Mouse (Mus musculus): ENCODE measurements around the gene Foxo3.
A peak's percentile ranks its signal among the peaks of the same experiment; 100 is the strongest.

Gene Foxo3

GRCm38 (mm10) chr10:42251203-42251602 lies 25.4 kb downstream of the Foxo3 start:
- no peak for DNase-seq (ENCODE audit: low read depth)

- no peak for DNase-seq (ENCODE audit: low read depth)
These were observed 26.6 kb downstream of the Foxo3 start for GRCm38 (mm10) chr10:42249965-42250364.

GRCm38 (mm10) chr10:42248644-42249043 lies 27.9 kb downstream of the Foxo3 start:
- no peak for DNase-seq (ENCODE audit: low read depth)

GRCm38 (mm10) chr10:42248156-42248555 lies 28.4 kb downstream of the Foxo3 start:
- DNase-seq (ENCODE audit: low read depth), result no peak

DNA sequence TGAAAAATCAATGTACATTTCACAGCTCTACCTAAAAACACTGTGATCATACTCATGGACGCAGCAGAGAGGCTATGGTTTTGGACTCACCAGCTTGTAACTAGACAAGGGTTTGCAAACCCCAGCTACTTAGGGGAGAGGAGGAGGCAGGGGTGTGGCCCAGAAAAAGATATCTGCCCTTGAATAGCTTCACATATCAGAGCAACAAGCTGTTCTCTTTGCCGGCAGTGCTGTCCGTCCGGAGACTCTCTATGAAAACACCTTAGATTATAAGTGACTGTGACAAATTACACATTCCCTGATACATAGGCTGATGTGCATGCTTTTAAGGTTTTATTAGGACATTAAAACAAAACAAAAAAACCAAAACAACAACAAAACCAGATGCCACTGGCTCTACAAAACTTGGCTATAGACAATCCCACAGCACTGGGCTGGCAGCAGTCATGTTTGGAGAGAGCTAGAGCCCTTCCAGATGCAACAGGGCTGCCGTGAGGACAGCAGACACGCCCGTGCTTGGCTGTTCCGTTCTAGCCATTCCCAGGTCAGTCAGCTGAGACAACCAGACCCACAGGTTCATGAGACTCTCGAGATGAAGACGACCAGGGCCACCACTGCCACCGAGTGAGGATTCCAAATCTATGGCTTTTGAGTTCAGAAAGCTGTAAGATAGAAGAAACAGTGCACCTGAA lies 29.3 kb downstream of the Foxo3 start:
- DNase-seq (ENCODE audit: low read depth), result no peak

- no peak for DNase-seq (ENCODE audit: low read depth)
These were observed 30.1 kb downstream of the Foxo3 start for GRCm38 (mm10) chr10:42246483-42246882.

GRCm38 (mm10) chr10:42245636-42246035 lies 30.9 kb downstream of the Foxo3 start:
- DNase-seq (ENCODE audit: low read depth), result no peak

DNA sequence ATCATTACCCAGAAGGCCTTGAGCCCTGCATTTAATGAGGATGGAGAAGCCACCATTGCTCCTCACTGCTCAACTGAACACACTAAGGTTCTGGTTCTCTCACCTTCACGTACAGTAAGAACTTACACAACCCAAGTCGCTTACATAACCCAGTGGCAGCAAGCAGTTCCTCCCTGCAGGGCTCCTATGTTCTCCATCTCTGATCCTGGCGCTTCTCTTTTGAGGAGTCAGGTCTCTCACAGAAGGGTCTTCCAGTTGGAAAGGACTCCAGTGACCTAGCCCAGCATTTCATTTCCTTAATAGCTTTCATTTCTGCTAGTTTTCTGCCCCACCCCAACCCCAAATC lies 31.3 kb downstream of the Foxo3 start:
- no peak for DNase-seq (ENCODE audit: low read depth)

DNA sequence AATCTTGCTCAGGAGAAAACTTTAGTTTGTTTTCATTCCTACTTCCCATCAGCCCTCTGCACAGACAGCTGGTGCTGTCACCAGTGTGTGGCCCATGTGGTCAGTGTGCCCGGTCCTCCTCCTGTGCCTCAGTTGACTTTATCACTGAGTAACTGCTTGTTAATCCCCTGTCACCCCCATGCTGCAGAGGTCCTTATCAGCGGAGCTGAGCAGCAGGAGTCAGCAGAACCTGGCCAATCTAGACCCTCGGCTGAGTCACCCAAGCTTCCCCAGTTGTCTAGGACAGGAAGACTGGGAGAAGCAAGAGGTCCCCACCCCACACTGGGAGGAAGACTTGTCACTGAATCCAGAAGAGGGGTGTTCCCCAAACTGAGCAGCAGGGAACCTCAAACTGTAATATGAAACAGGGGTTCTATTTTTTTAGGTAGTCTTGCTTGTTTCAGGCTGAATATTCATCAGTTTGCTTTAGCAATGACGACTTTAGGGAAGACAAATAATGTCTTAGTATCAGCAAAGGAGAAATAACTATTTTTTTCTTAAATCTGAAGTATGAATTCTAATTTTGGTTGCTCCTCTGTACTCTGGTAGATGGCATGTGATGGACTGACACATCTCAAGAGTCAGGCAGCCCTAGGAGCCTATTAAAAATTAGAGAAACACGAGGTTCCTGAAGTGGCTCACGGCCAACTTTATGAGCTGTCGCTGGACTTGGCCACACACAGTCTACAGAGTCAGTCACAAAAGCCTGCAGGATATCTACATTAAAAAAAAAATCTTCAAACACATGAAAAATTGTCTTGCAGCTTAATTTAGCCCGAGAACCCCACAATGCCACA lies 31.9 kb downstream of the Foxo3 start:
- DNase-seq (ENCODE audit: low read depth), result peak; percentile 78

DNA sequence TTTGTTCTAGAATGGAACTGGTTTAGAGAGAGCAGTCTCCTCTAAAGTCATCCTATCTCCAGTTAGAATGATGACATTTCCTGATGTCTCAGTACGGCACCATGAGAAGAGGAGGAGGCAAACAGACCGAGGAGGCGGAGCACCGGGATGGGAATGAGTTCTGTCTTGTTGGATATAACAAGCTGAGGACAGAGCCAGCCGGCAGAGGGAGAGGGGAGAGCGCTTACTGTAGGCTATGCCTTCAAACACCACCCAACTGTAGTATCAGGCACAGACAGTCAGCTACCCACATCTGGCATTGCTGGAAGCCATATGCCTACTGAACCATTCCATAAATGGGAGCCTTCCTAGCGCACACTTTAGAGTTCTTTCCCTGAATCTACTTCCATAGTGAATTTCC lies 32.6 kb downstream of the Foxo3 start:
- no peak for DNase-seq (ENCODE audit: low read depth)

DNA sequence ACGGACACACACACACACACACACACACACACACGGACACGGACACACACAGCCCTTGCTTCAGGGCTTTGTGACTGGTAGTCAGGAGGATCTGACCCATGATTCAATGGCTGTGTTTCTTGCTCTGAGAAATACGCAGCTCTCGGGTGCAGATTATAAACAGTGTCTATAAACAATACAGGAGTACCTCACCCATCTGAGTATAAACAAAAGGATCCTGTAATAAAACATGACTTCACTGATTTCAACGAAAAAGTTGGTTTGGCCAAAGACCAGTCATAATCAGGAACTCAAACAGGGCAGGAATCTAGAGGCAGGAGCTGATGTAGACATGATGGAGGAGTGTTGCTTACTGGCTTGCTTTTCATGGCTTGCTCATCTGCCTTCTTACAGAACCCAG lies 34.1 kb downstream of the Foxo3 start:
- no peak for DNase-seq (ENCODE audit: low read depth)

- no peak for DNase-seq (ENCODE audit: low read depth)
These were observed 34.8 kb downstream of the Foxo3 start for GRCm38 (mm10) chr10:42241775-42242174.

GRCm38 (mm10) chr10:42239810-42240111 lies 36.8 kb downstream of the Foxo3 start:
- no peak for DNase-seq (ENCODE audit: low read depth)

DNA sequence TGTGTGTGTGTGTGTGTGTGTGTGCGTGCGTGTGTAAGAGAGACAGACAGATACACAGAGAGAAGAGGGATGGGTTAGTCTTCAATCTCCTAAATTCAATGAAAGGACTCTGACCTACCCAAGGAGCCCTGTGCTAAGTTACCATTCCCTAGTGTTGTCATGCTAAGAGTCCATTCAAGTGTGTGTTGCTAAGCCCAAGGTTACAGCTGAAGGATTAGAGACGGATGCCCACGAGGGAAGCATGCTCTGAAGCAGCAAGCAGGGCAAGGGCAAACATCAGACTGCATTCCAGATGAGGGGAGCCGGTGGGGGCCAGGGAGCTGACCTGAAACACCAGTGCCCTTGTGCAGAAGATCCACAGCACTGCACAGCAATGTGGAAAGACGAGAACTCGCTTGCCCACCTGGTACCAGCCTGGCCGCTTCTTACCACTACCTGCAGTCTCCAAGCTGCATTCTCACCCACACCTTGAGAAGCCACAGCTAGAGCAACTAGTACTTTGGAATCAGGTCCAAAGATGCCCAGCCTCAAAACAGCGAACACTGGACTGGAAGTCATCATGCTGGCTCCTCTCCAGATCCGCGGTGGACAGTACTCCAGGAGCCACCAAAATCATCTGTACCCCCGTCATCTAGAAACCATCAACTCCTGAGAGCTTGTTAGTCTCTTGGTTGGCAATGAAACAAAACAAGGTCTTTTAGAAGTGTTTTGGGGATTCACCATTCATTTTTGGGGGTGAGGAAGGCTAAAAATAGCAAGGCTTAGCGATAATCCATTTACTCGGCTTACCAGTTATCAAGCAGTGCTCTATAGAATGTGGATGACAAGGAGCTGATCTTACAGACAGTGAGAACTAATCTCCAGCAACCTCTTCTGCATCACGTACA lies 37.4 kb downstream of the Foxo3 start:
- DNase-seq (ENCODE audit: low read depth), result no peak

- DNase-seq (ENCODE audit: low read depth), result no peak
These were observed 38.3 kb downstream of the Foxo3 start for GRCm38 (mm10) chr10:42238296-42238695.

- no peak for DNase-seq (ENCODE audit: low read depth)
These were observed 39.0 kb downstream of the Foxo3 start for GRCm38 (mm10) chr10:42237556-42237955.

DNA sequence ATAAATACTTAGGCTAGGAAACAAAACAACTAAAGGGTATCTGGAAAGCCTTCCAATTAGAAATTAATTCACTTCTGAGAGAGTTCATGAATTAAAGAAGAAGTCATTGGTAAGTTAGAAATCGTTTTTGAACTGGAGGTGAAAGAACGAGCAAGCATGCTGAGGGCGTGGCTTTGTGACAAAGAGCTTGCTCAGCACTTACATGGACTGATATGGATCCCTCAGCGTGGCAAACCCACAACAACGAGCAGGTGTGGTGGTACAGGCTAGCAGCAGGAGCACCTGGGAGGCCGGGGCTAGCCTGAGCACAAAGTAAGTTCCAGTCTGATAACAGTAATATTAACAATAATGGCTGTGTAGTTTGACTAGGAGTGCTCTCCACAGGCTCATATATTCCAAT lies 41.2 kb downstream of the Foxo3 start:
- no peak for DNase-seq (ENCODE audit: low read depth)

- no peak for DNase-seq (ENCODE audit: low read depth)
These were observed 43.6 kb downstream of the Foxo3 start for GRCm38 (mm10) chr10:42232977-42233376.

DNA sequence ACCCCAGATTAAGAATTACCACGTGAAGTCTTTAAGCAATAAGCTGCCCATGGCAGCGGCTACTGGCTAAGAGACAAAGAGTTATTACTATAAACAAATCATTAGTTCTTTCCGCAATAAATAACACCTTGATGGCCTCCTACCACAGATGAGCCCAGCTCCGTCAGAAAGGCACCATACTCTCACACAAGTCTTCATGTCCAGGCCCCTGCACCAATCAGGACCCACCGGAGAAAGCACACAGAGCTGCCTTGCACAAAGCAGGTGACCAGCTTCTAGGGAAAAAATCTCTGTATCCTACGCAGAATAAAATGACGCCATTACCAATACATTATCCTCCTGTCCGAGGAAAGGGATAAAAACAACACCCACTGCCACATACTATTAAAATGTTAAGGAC lies 44.7 kb downstream of the Foxo3 start:
- no peak for DNase-seq (ENCODE audit: low read depth)

DNA sequence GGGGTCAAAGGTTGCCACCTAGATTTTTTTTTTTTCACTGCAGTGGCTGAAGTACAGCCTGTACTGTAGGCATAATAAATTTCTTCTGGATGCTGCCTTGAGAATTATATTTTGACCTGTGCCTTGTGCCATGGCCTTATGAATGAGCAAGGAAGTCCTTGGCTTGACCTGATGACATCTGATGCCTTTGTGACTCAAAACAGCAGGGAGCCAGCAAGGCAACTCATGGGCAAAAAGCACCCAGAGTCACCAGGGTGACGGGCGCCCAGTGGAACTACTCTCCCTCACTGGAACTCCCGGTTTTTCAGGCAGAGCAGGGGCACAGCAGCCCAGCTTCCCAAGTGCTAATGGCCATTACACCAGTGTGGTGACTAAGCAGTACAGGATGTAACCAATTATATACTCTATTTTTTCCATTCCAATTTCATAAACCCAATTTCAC lies 45.4 kb downstream of the Foxo3 start:
- peak; percentile 21 for DNase-seq (ENCODE audit: low read depth)

DNA sequence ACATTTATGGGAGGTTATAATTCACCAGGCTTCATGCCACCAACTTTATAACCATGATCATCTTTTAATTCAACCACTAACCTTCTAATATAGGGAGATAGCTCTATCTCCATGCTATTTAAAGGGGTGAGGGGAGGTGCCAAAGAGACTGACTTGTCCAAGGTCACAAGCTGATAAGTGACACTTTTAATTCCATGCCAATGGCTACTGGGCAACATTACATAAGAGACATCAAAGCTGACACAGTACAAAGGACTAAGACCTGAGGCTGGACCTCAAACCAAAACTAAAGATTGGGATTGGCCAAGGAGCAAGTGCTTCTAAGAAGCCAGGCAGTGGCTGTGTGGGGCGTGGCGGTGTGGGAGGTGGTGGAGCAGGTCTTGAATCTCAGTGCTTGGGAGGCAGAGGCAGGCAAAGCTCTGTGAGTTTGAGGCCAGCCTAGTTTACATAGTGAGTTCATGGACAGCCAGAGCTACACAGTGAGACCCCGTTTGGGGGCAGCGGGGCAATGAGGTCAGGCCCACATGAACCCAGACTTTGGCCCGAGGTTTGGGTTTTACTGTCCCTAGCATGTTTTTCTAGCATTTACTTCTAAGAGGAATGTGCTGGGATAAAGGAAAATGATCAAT lies 46.0 kb downstream of the Foxo3 start:
- DNase-seq (ENCODE audit: low read depth), result no peak

GRCm38 (mm10) chr10:42227751-42228241 lies 48.8 kb downstream of the Foxo3 start:
- no peak for DNase-seq (ENCODE audit: low read depth)
